Mouse (Mus musculus) lung, adult 2 months (tissue): ENCODE data around the gene Alpk1.

Experiments used
- CTCF ChIP-seq: fragments of 200-500 bp; IDR thresholded peaks from 2 replicates; pipeline ENCODE4 v1.5.1; 2011; ENCODE audit warnings: mild to moderate bottlenecking, low read length, control low read depth; ENCODE audit not compliant: insufficient read depth
- POLR2A ChIP-seq: fragments of 200-500 bp; IDR thresholded peaks from 2 replicates; pipeline ENCODE4 v1.6.1; 2011; ENCODE audit warnings: low read depth, mild to moderate bottlenecking, control low read depth, low read length, borderline replicate concordance; ENCODE audit errors: extremely low read depth

GRCm38 (mm10) chr3:127749981-127750562 lies 30.3 kb downstream of the Alpk1 start:
- TF ChIP-seq POLR2A (no peak), CTCF (no peak)
